Mouse (Mus musculus) kidney, adult 2 months (tissue): ENCODE results near the gene Egr2. TPM values are rescaled to one million over a fixed set of nuclear protein-coding genes. Genes with fewer than 3 reads are reported as not detected.

Source experiments
- DNase-seq: peaks from one replicate; pipeline ENCODE4 v3.0.0; 2021
- H3K27ac ChIP-seq: fragments of 200-500 bp; 2 replicates; pipeline ENCODE4 v1.5.1; 2012; ENCODE audit warnings: low read depth, low read length, control low read depth, inconsistent platforms; ENCODE audit not compliant: insufficient read depth
- H3K27me3 ChIP-seq: fragments of 200-500 bp; replicated peaks from 2 replicates; pipeline ENCODE4 v1.6.1; 2012; ENCODE audit warnings: mild to moderate bottlenecking, moderate library complexity, low read length, inconsistent platforms; ENCODE audit not compliant: control insufficient read depth, insufficient read depth
- H3K36me3 ChIP-seq: fragments of 200-500 bp; 2 replicates; pipeline ENCODE4 v1.6.1; 2012; ENCODE audit warnings: mild to moderate bottlenecking, moderate library complexity, low read length, inconsistent platforms; ENCODE audit not compliant: control insufficient read depth, insufficient read depth
- H3K4me1 ChIP-seq: fragments of 200-500 bp; 2 replicates; pipeline ENCODE4 v1.6.1; 2011; ENCODE audit warnings: low read length; ENCODE audit not compliant: control insufficient read depth, insufficient read depth
- H3K4me3 ChIP-seq: fragments of 200-500 bp; 2 replicates; pipeline ENCODE4 v1.5.1; 2011; ENCODE audit warnings: mild to moderate bottlenecking, low read depth, low read length, control low read depth; ENCODE audit not compliant: insufficient read depth
- CTCF ChIP-seq: fragments of 200-500 bp; conservative IDR thresholded peaks from 2 replicates; pipeline ENCODE4 v1.5.1; 2011; ENCODE audit warnings: low read depth, mild to moderate bottlenecking, control low read depth, low read length, moderate library complexity, mixed read lengths; ENCODE audit not compliant: insufficient read depth, insufficient read length
- POLR2A ChIP-seq: fragments of 200-500 bp; IDR thresholded peaks from one replicate; pipeline ENCODE4 v1.6.1; 2011; ENCODE audit warnings: low read depth, low read length, control low read depth
- WGBS: fragments of 180-500 bp; shearing (Covaris S2); methylation state at CpG from one replicate; pipeline ENCODE4 v1.1.7; 2018; 5-methylcytosine and 5-hydroxymethylcytosine counted together
- polyA plus RNA-seq: library from polyadenylated mRNA; depleted of rRNA; stranded (reverse); fragments of >200 nt; gene quantifications from 2 replicates; pipeline ENCODE4 v1.2.3, GENCODE M21; 2012

Gene Egr2
- polyA plus RNA-seq, 1 experiment = 1.8 TPM

GRCm38 (mm10) chr10:67524694-67525093 lies 10.6 kb upstream of the Egr2 start:
- WGBS = 79% methylated on average over 7 of the region's 7 CpGs
- Histone ChIP-seq H3K36me3 (no peaks in the 10 kb centered on the region), H3K4me3 (no peak overlapping the region), H3K27ac (no peak overlapping the region), H3K4me1 (no peaks in the 10 kb centered on the region), H3K27me3 (no peaks in the 10 kb centered on the region)
- DNase-seq = no peak
- TF ChIP-seq CTCF = no peak
- no peak for TF ChIP-seq POLR2A

- Histone ChIP-seq H3K27me3 (no peaks in the 10 kb centered on the region), H3K36me3 (no peaks in the 10 kb centered on the region), H3K27ac (no peak overlapping the region), H3K4me1 (no peaks in the 10 kb centered on the region), H3K4me3 (no peak overlapping the region)
- no peak for DNase-seq
- WGBS = 71% methylated on average over 9 of the region's 9 CpGs
- TF ChIP-seq POLR2A = no peak
- TF ChIP-seq CTCF = no peak
Measured at GRCm38 (mm10) chr10:67526435-67526834, 8.8 kb upstream of the Egr2 start.

GRCm38 (mm10) chr10:67529769-67530168 lies 5.5 kb upstream of the Egr2 start:
- H3K27ac ChIP-seq = no peak overlapping the region
- DNase-seq = no peak
- H3K4me1 ChIP-seq = no peaks in the 10 kb centered on the region
- no peaks in the 10 kb centered on the region for H3K27me3 ChIP-seq
- H3K36me3 ChIP-seq = no peaks in the 10 kb centered on the region
- WGBS = 71% methylated on average over 4 of the region's 4 CpGs
- TF ChIP-seq CTCF = no peak
- TF ChIP-seq POLR2A = no peak
- no peak overlapping the region for H3K4me3 ChIP-seq

DNA sequence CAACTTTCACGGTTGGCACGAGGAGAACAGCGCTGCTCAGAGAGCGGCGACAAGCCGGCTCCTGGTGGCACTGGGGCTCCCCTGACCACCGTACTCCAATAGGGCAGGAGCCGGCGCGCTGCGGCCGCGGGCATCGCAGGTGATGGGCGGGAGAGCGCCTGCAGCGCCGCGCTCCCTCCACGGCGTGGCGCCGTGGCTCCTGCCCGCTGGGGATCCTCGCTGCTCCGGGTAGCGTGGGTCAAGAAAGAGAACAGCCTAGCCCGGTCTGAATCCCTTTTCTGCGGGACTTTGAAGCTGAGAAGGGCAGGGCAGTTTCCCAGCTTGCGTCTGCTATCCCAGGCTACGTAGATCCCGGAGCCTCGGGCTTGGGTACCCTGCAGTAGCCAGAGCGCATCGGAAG lies 697 bp downstream of the Egr2 start:
- Histone ChIP-seq H3K4me1 (no peaks in the 10 kb centered on the region), H3K27ac (no peak overlapping the region), H3K4me3 (peak overlapping the region; percentile 44), H3K27me3 (peaks cover 3% of the 10 kb centered on the region; the same call in 1 of the 2 replicates), H3K36me3 (no peaks in the 10 kb centered on the region)
- TF ChIP-seq POLR2A = no peak
- peak; percentile 78 for TF ChIP-seq CTCF
- WGBS = under 1% methylated on average over 35 of the region's 35 CpGs
- DNase-seq = peak; percentile 78

DNA sequence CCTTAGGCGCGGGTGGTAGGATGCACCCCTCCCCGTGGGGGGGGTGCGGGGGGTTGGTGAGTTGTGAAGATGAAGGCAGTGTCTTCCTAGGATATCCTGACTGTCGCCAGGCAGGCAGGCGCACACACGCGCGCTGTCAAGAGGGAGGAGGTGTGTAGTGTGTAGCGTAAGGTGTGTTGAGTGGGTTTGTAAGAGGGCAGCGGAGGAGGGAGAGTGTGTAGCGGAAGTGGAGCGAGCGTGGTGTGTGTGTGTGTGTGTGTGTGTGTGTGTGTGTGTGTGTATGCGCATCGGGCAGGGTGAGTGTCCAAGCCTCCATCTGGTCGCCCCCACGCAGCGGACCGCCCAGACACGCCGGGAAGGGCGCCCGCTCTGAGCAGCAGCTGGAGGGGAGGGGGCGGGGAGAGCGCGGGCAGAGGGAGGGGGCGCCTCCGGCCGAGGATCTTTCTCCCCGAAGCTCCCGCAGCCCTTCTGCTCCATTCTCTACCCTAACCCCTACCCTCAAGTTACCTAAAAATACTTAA lies 1.4 kb downstream of the Egr2 start:
- WGBS = under 1% methylated on average over 28 of the region's 32 CpGs
- H3K27ac ChIP-seq = no peak overlapping the region
- DNase-seq = peak; percentile 27
- H3K27me3 ChIP-seq = peaks cover 3% of the 10 kb centered on the region; the same call in 1 of the 2 replicates
- no peaks in the 10 kb centered on the region for H3K36me3 ChIP-seq
- peak overlapping the region; percentile 44 for H3K4me3 ChIP-seq
- no peaks in the 10 kb centered on the region for H3K4me1 ChIP-seq
- TF ChIP-seq CTCF (no peak), POLR2A (no peak)

DNA sequence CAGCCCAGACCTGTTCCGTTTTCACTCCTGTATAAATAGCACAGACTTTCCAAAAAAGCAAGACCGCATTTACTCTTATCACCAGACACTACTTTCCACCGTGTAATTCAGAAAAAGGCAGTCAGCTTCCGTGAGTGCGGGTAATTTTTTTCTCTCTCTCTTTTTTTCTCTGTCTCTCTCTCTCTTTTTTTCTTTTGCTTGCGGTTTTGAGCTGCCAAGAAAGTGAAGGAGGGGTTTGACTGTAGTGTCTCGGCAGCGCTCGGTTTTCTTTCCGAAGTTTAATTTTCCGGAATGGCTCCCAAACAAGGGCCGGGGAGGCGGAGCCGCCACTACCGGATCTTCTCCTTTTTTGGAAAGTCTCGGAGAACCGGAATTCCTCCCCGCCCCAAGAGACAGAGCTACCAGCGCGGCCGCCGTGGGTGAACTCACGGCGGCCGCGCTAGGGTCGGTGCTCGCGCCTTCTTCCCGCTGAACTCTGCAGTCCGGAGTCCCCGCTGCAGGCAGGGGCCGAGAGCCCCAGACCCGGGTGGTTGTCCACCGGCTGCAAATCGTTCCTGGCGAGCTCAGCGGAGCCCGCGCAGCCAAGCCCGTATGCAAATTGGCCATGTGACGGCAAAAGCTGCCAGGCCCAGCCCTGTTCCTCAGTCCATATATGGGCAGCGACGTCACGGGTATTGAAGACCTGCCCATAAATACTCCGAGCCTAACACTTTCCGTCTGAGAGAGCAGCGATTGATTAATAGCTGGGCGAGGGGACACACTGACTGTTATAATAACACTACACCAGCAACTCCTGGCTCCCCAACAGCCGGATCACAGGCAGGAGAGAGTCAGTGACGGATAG lies 2.1 kb downstream of the Egr2 start:
- Histone ChIP-seq H3K4me3 (peak overlapping the region; percentile 80), H3K36me3 (no peaks in the 10 kb centered on the region), H3K4me1 (no peaks in the 10 kb centered on the region), H3K27ac (0 out of 2 replicates have a peak overlapping the region, but pooled peaks have one; percentile 72), H3K27me3 (peaks cover 3% of the 10 kb centered on the region; the same call in 1 of the 2 replicates)
- TF ChIP-seq CTCF (no peak), POLR2A (no peak)
- peak; percentile 96 for DNase-seq
- under 1% methylated on average over 51 of the region's 51 CpGs for whole genome bisulfite sequencing

GRCm38 (mm10) chr10:67538106-67538505 lies 2.8 kb downstream of the Egr2 start:
- Histone ChIP-seq H3K36me3 (no peaks in the 10 kb centered on the region), H3K27me3 (peaks cover 3% of the 10 kb centered on the region; the same call in 1 of the 2 replicates), H3K27ac (no peak overlapping the region), H3K4me1 (no peaks in the 10 kb centered on the region), H3K4me3 (peak overlapping the region; percentile 1; the same call in 1 of the 2 replicates)
- WGBS = 2% methylated on average over 19 of the region's 19 CpGs
- peak; percentile 12 for DNase-seq
- TF ChIP-seq POLR2A (no peak), CTCF (no peak)
